Mouse (Mus musculus) myocyte (in vitro differentiated cells): ENCODE measurements around the gene Cblc.

Experiments used
- MAX ChIP-seq: IDR thresholded peaks from one replicate; pipeline ENCODE4 v1.6.1; 2011; ENCODE audit warnings: low read depth, mild to moderate bottlenecking, control low read depth
- MYOD1 ChIP-seq, 3 experiments: IDR thresholded peaks; one replicate each; pipeline ENCODE4 v1.6.1; 2011; ENCODE audit warnings: control low read depth in 2 of 3, low read depth in 2 of 3, mild to moderate bottlenecking in 2 of 3, moderate library complexity in 1 of 3; ENCODE audit not compliant: insufficient read length in 2 of 3, control insufficient read depth in 1 of 3
- MYOG ChIP-seq, 3 experiments: IDR thresholded peaks; one replicate each; pipeline ENCODE4 v1.6.1; 2011; ENCODE audit warnings: control low read depth in 2 of 3, low read depth in 2 of 3, mild to moderate bottlenecking in 2 of 3; ENCODE audit not compliant: insufficient read length in 2 of 3, control insufficient read depth in 1 of 3, insufficient read depth in 1 of 3
- POLR2A ChIP-seq: IDR thresholded peaks from one replicate; pipeline ENCODE4 v1.6.1; 2011; ENCODE audit warnings: low read depth, mild to moderate bottlenecking, control low read depth, moderate library complexity; ENCODE audit not compliant: insufficient read length
- TCF12 ChIP-seq: IDR thresholded peaks from one replicate; pipeline ENCODE4 v1.6.1; 2011; ENCODE audit warnings: mild to moderate bottlenecking, control low read depth; ENCODE audit not compliant: poor library complexity, insufficient read depth, severe bottlenecking

DNA sequence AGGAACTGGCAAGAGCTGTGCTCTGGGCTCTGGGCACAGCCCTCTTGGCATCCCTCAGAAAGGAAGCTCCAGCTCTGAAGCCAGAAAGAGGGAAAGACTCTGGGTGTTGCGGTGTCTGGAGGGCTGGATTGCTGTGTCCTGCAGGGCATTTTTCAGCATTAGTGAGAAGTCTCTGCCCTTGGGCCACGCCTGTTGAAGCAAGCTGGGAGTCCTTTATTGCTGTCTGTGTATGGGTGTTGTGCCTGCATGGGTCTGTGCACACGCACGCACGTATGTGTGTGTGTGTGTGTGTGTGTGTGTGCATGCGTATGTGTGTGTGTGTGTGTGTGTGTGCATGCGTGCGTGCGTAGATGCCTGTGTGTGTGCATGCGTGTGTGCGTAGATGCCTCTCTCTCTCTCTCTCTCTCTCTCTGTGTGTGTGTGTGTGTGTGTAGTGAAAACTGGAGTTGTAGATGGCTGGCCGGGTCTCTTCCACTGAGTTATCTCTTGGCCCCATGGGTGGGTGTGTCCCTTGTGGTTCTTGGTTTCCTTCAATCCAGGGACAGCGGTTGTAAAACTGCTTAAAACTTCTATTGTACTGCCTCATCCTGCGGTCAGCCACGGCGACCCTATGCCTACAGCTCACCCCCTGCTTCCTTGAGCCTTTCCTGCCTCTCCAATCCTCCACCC is 60.1 kb downstream of the Cblc start:
- TF ChIP-seq MAX = no peak
- no peak for TF ChIP-seq POLR2A
- TF ChIP-seq TCF12 = no peak
- TF ChIP-seq MYOG (IDR thresholded peaks at IDR 0.05; ENCODE audit: control insufficient read depth in 1 of 3, insufficient read depth in 1 of 3, insufficient read length in 2 of 3, low read depth in 2 of 3) = no peak
- no peak for TF ChIP-seq MYOD1 (IDR thresholded peaks at IDR 0.05; ENCODE audit: control insufficient read depth in 1 of 3, insufficient read length in 2 of 3, low read depth in 2 of 3)
